Mouse (Mus musculus): Measurements from ENCODE around the gene Serpinb2.

- TF ChIP-seq CTCF (IDR thresholded peaks at IDR 0.05; ENCODE audit: control insufficient read depth, insufficient read depth, insufficient replicate concordance, low read depth, low read length): no peak
- no peak for TF ChIP-seq POLR2A (IDR thresholded peaks at IDR 0.05; ENCODE audit: control insufficient read depth, low read depth, low read length)
Observed at GRCm38 (mm10) chr1:107533736-107534135, 22.5 kb downstream of the Serpinb2 start.
